Mouse (Mus musculus) E14TG2a.4 (cell line): ENCODE measurements at regions not wholly inside any gene's neighbourhood (a gene's known extent, or its start where the extent isn't known, plus 50 kb on each side); places are given as distances from the start of the nearest gene placed in this dataset.

Experiments
- CTCF ChIP-seq: conservative IDR thresholded peaks from 2 replicates; pipeline ENCODE4 v1.5.1; 2014; ENCODE audit warnings: low read length
- POU5F1 ChIP-seq: IDR thresholded peaks from 2 replicates; pipeline ENCODE4 v1.6.1; 2014; ENCODE audit warnings: low read length, borderline replicate concordance

DNA sequence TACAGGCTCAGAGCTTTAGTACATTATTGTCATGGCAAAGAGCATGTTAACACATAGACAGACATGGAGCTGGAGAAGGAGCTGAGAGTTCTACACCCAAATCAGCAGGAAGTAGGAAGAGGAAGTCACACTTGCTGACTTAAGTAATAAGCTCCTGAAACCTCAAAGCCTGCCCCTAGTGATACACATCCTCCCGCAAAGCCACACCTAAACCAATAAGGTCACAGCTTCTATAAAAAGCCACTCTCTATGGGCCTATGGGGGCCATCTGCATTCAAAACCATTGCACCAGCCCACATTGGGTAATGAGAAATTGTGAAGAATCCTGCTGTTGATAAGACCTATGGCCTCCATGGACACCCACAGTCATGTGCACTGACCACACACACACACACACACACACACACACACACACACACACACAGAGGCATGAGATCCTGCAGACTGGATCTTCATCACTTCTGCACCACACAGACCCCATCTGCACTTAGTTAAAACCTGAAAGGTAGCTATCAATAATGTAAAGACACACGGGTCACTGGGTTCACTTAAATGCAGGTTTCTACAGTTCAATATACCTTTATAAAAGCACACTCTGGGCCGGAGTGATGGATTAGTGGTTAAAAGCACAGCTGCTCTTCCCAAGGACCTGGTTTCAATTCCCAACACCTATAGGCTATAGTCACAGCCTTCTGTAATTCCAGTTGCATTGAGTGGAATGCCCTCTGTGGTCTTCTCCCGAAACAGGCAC, 230.0 kb upstream of the Lrig3 start:
- TF ChIP-seq CTCF (no peak), POU5F1 (no peak)
